Mouse (Mus musculus): ENCODE data around the gene Vmn1r123. TPM values are rescaled to one million over a fixed set of nuclear protein-coding genes. Genes with fewer than 3 reads are reported as not detected.

Vmn1r123 gene
- not detected in 2 replicates for polyA plus RNA-seq (2015; fragmentation: Nextera tagmentation; extraction: Ambion mirVana)

GRCm38 (mm10) chr7:21161885-21162284 lies at the start of gene Vmn1r123:
Vmn1r123 (plus strand) TSS chr7:21162185.

DNA sequence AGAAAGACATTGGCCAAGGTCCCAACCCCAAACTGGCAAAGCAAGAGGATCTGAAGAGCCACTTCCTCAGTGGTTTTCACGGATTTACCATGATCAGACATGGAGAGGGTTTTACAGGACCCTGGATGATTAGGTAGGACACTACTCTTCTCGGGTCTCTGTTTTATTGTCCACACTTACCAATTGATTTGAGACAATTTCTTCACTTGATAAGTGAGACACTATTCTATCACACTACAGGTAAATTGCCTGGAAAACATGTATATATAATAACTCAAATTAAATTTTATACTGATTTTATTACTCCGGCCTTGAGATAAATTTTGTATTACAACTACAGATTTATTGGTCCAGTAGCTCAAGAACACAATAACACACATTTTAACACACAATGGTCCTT lies 28.0 kb upstream of the Vmn1r123 start, which contains the start of gene Vmn1r122:
TSS of gene Vmn1r122 (minus strand) at position 101 of the 400 bp plus-strand sequence.

GRCm38 (mm10) chr7:21190323-21190722 lies 28.3 kb downstream of the Vmn1r123 start, which contains the start of gene Gm5157:
Gm5157 (minus strand) TSS chr7:21190423.

Other genes with a start within 250 kb of the Vmn1r123 start
- gene Vmn1r118, start 249.8 kb upstream of the Vmn1r123 start, polyA plus RNA-seq (2015; fragmentation: Nextera tagmentation; extraction: Ambion mirVana): not detected in 2 replicates
- gene Vmn1r119, start 149.7 kb upstream of the Vmn1r123 start, polyA plus RNA-seq (2015; fragmentation: Nextera tagmentation; extraction: Ambion mirVana): not detected in 2 replicates
- not detected in 2 replicates for gene Vmn1r120, start 108.4 kb upstream of the Vmn1r123 start, polyA plus RNA-seq (2015; fragmentation: Nextera tagmentation; extraction: Ambion mirVana)
- not detected in 2 replicates for gene Vmn1r121, start 63.7 kb upstream of the Vmn1r123 start, polyA plus RNA-seq (2015; fragmentation: Nextera tagmentation; extraction: Ambion mirVana)
- gene Vmn1r122, start 28.1 kb upstream of the Vmn1r123 start, polyA plus RNA-seq (2015; fragmentation: Nextera tagmentation; extraction: Ambion mirVana): not detected in 2 replicates
- not detected in 2 replicates for gene Gm5157, start 28.2 kb downstream of the Vmn1r123 start, polyA plus RNA-seq (2015; fragmentation: Nextera tagmentation; extraction: Ambion mirVana)
- gene Vmn1r124, start 98.4 kb downstream of the Vmn1r123 start, polyA plus RNA-seq (2015; fragmentation: Nextera tagmentation; extraction: Ambion mirVana): not detected in 2 replicates
- gene Vmn1r125, start 110.0 kb downstream of the Vmn1r123 start, polyA plus RNA-seq (2015; fragmentation: Nextera tagmentation; extraction: Ambion mirVana): not detected in 2 replicates
- not detected in 2 replicates for gene Vmn1r126, start 139.3 kb downstream of the Vmn1r123 start, polyA plus RNA-seq (2015; fragmentation: Nextera tagmentation; extraction: Ambion mirVana)
- not detected in 2 replicates for gene Vmn1r127, start 157.7 kb downstream of the Vmn1r123 start, polyA plus RNA-seq (2015; fragmentation: Nextera tagmentation; extraction: Ambion mirVana)
- not detected in 2 replicates for gene Vmn1r128, start 187.2 kb downstream of the Vmn1r123 start, polyA plus RNA-seq (2015; fragmentation: Nextera tagmentation; extraction: Ambion mirVana)
- gene Vmn1r129, start 199.1 kb downstream of the Vmn1r123 start, polyA plus RNA-seq (2015; fragmentation: Nextera tagmentation; extraction: Ambion mirVana): not detected in 2 replicates

Data from skeletal muscle tissue, postnatal 0 days (tissue).